Mouse (Mus musculus) forebrain, embryonic 15.5 days (tissue): ENCODE measurements around the gene Extl1. TPM values are rescaled to one million over a fixed set of nuclear protein-coding genes. Genes with fewer than 3 reads are reported as not detected.
A peak's percentile ranks its signal among the peaks of the same experiment; 100 is the strongest.

Experiments
- ATAC-seq: fragments of 200-750 bp; cut with Nextera tagmentation; replicated peaks from 2 replicates; pipeline ENCODE4 v1.8.0; 2017; ENCODE audit warnings: mild to moderate bottlenecking, moderate TSS enrichment, moderate library complexity
- H3K27ac ChIP-seq: fragments of 300-500 bp; sonication (generic); replicated peaks from 2 replicates; pipeline ENCODE4 v1.5.1; 2015; ENCODE audit warnings: mild to moderate bottlenecking, inconsistent platforms
- H3K27me3 ChIP-seq: fragments of 300-500 bp; sonication (generic); 2 replicates; pipeline ENCODE4 v1.6.1; 2015; ENCODE audit warnings: inconsistent platforms
- H3K36me3 ChIP-seq: fragments of 300-500 bp; sonication (generic); 2 replicates; pipeline ENCODE4 v1.6.1; 2015; ENCODE audit warnings: mild to moderate bottlenecking, inconsistent platforms
- H3K4me1 ChIP-seq: fragments of 300-500 bp; sonication (generic); 2 replicates; pipeline ENCODE4 v1.6.1; 2015; ENCODE audit warnings: inconsistent platforms
- H3K4me2 ChIP-seq: fragments of 300-500 bp; sonication (generic); replicated peaks from 2 replicates; pipeline ENCODE4 v1.6.1; 2015; ENCODE audit warnings: mild to moderate bottlenecking, inconsistent platforms
- H3K4me3 ChIP-seq: fragments of 300-500 bp; sonication (generic); 2 replicates; pipeline ENCODE4 v1.5.1; 2015; ENCODE audit warnings: mild to moderate bottlenecking, inconsistent platforms
- H3K9ac ChIP-seq: fragments of 300-500 bp; sonication (generic); replicated peaks from 2 replicates; pipeline ENCODE4 v1.6.1; 2015; ENCODE audit warnings: mild to moderate bottlenecking, inconsistent platforms
- H3K9me3 ChIP-seq: fragments of 300-500 bp; sonication (generic); 2 replicates; pipeline ENCODE4 v1.6.1; 2016; ENCODE audit warnings: inconsistent platforms
- WGBS: fragments of 180-500 bp; shearing (Covaris S2); methylation state at CpG from one replicate; pipeline ENCODE4 v1.1.7; 2015; ENCODE audit warnings: mixed read lengths; 5-methylcytosine and 5-hydroxymethylcytosine counted together
- polyA plus RNA-seq: library from polyadenylated mRNA; unstranded; fragments of >200 nt; fragmentation: Nextera tagmentation; extraction: Ambion mirVana; gene quantifications from 2 replicates; pipeline ENCODE4 v1.2.1, GENCODE M21; 2015

Extl1 gene
- polyA plus RNA-seq, 1 experiment from 2014 or later, result 0.22 TPM

DNA sequence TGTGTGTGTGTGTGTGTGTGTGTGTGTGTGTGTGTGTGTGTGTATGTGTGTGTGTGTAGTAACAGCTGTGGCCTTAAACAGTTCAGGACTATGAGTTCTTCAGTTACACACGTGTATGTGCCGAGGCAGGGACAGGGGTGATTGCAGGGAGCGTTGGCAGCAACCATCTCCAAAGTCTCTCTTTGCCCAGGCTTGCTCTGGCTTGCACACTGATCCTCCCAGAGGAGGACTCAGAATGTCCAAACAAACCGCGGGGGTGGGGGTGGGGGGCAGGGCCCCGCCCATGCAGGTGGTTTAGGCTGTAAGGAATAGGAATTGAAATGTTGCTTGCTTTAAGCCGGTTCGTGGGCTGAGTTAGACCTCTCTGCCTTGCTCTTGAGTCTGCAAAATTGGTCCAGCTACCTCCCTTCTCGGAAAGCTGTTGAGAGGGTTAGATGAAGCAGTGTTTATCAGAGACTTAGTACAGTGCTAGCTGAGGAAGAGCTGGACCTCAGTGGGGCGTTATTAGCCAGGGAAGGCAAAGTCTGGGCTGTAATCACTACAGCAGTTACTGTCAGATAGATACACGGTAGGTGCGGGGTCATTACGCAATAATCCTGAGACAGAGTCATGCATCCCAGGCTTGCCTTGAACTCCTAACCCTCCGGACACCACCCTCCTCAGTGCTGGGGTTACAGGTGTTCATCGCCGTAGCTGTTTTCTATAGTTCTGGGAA, 18.4 kb upstream of the Extl1 start:
- Histone ChIP-seq H3K9me3 (no peaks in the 10 kb centered on the region), H3K9ac (no peak overlapping the region), H3K36me3 (no peaks in the 10 kb centered on the region), H3K27me3 (no peaks in the 10 kb centered on the region), H3K4me3 (no peak overlapping the region), H3K4me1 (peaks cover 42% of the 10 kb centered on the region), H3K4me2 (peak overlapping the region; percentile 75; the same call in 1 of the 2 replicates), H3K27ac (peak overlapping the region; percentile 89)
- 0 out of 2 replicates have a peak, but pooled peaks have one; percentile 30 for ATAC-seq
- 70% methylated on average over 16 of the region's 16 CpGs for WGBS

DNA sequence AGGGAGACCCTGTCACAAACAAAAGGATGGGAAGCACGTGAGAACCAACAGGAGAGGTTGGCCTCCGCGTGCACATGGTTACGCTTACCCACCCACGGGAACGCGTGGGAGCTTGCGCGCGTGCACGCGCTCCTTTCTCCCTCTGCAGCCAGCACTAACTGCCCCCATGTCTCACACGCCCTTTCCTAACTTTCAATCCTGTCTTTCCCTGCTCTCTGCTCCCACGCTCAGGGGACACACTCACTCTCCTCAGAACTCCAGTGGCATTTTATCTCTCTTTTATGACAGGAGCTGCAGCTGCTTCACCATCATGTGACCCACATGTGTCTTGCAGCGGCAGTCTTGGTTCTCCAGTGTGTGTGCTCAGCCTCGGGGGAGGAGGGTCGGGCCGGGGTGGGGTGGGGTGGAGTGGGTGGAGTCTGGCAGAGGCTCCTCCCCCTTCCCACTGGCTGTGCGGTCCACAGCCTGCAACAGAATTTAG, 17.6 kb upstream of the Extl1 start:
- H3K27ac ChIP-seq, result peak overlapping the region; percentile 89
- peak overlapping the region; percentile 53 for H3K9ac ChIP-seq
- 6% methylated on average over 19 of the region's 19 CpGs for WGBS
- H3K9me3 ChIP-seq, result no peaks in the 10 kb centered on the region
- H3K4me1 ChIP-seq, result peaks cover 46% of the 10 kb centered on the region
- peak overlapping the region; percentile 75 for H3K4me2 ChIP-seq
- H3K36me3 ChIP-seq, result no peaks in the 10 kb centered on the region
- ATAC-seq, result peak; percentile 68
- no peaks in the 10 kb centered on the region for H3K27me3 ChIP-seq
- peak overlapping the region; percentile 44 for H3K4me3 ChIP-seq

DNA sequence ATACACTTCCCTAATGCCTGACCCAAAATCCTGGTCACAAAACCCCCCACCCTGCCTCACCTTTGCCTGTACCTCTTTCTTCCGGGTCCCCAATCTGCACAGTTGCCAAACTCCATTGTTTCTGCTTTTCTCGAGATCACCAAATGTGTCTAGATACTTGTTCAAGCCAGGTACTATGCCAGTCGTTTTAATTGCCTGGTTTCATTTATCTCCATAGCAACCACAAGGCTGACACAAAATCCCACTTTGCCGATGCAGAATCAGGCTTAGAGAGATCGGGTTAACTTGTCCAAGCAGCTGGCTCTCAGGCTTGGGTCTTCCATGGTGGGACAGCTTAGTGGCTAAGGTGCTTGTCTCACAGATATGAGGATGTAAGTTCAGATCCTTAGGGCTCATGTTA, 16.6 kb upstream of the Extl1 start:
- 7% methylated on average over 5 of the region's 5 CpGs for WGBS
- H3K4me3 ChIP-seq, result peak overlapping the region; percentile 44
- peak overlapping the region; percentile 89 for H3K27ac ChIP-seq
- peak overlapping the region; percentile 75 for H3K4me2 ChIP-seq
- peaks cover 50% of the 10 kb centered on the region for H3K4me1 ChIP-seq
- H3K36me3 ChIP-seq, result no peaks in the 10 kb centered on the region
- no peak for ATAC-seq
- H3K9me3 ChIP-seq, result no peaks in the 10 kb centered on the region
- H3K9ac ChIP-seq, result peak overlapping the region; percentile 30; the same call in 1 of the 2 replicates
- no peaks in the 10 kb centered on the region for H3K27me3 ChIP-seq

DNA sequence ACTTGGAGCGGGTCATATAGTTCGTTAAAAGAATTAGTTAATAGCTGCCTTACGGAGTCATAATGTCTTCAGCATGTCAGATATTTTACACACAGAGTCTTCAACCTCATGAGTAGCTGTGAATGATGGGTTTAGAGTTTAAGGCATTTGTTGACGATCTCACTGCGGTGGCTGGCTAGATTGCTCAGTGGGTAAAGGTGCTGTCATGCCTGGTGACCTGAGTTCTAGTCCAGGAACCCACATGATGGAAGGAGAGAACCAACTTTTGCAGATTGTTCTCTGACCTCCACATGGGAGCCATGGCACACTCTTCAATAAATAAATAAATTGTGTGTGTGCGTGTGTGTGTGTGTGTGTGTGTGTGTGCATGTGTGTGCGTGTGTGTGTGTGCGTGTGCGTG, 14.1 kb upstream of the Extl1 start:
- no peak overlapping the region for H3K9ac ChIP-seq
- no peaks in the 10 kb centered on the region for H3K36me3 ChIP-seq
- H3K4me1 ChIP-seq, result peaks cover 39% of the 10 kb centered on the region
- no peak overlapping the region for H3K4me2 ChIP-seq
- no peaks in the 10 kb centered on the region for H3K27me3 ChIP-seq
- no peak for ATAC-seq
- no peak overlapping the region for H3K4me3 ChIP-seq
- no peak overlapping the region; the same call in 1 of the 2 replicates for H3K27ac ChIP-seq
- H3K9me3 ChIP-seq, result no peaks in the 10 kb centered on the region
- WGBS, result 89% methylated on average over 9 of the region's 9 CpGs

DNA sequence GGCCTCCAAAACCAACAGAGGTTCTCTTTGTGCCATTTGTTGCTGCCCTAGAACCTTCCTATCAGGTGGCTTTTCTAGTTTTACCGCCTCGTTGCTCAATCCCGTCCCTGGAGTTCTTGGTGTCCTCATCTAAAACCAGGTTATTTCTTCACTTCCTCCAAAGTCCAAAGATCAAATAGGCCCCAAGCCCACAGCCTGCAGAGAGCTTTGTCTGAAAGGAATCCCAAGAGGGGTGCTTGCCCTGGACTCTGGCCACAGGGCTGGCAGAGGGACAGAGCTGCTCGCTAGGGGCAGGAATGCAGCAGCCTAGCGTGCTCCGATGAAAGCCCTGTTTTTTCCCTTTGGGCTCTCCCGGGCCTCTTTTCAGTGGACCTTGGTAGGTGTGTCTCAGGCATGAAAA, 13.5 kb upstream of the Extl1 start:
- H3K9me3 ChIP-seq, result no peaks in the 10 kb centered on the region
- H3K4me3 ChIP-seq, result peak overlapping the region; percentile 10; the same call in 1 of the 2 replicates
- ATAC-seq, result no peak
- no peaks in the 10 kb centered on the region for H3K36me3 ChIP-seq
- H3K4me2 ChIP-seq, result peak overlapping the region; percentile 77
- H3K9ac ChIP-seq, result peak overlapping the region; percentile 13; the same call in 1 of the 2 replicates
- WGBS, result 25% methylated on average over 7 of the region's 7 CpGs
- peaks cover 41% of the 10 kb centered on the region for H3K4me1 ChIP-seq
- peak overlapping the region; percentile 47 for H3K27ac ChIP-seq
- H3K27me3 ChIP-seq, result no peaks in the 10 kb centered on the region

DNA sequence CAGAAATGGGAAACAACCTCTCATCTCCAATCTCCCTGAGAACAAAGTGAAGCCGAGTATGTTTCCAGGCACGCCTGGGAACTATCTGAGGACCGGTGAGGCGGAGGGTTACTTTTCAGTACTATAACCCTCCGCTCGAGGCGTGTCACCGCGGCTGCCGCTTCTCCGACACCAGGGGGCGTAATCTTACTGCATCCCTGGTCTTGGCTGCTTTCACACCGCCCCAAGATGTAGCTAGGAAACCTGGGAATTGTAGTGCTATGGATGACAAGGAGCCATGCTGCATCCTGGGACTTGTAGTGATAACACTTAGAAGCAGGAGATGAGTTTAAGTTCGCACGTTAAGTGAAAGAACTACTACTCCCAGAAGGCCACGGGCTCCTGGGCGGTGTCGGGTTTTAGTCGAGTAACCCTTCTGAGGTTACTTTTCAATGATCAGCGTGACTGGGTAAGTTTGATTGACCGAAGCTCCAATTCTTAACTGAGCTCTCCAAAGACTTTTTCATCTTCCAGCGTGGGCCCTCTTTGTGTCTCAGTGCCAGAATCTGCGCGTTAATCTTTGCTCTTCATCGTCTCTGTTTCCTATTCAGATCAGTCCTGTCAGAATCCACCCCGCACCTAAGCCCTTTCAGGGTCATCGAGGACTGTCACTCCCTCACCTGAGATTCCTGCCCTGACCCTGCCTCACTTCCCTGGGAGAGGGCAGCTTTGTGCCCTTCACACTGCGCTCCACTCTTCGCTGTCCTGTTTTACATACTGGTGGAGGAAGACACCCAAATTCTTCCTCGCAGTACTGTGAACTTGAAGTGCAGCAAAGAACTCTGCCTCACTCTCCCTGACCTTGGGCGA, 12.6 kb upstream of the Extl1 start, which contains the start of gene Pafah2:
Pafah2 (plus strand) TSS at position 344 of the 849 bp plus-strand sequence.
- no peaks in the 10 kb centered on the region for H3K9me3 ChIP-seq
- no peaks in the 10 kb centered on the region for H3K27me3 ChIP-seq
- peak within 1 kb of the TSS; percentile 45 for H3K4me3 ChIP-seq
- H3K4me1 ChIP-seq, result peaks cover 36% of the 10 kb centered on the region
- peak within 1 kb of the TSS; percentile 49 for H3K9ac ChIP-seq
- no peaks in the 10 kb centered on the region for H3K36me3 ChIP-seq
- peak; percentile 99 for ATAC-seq
- WGBS, result under 1% methylated on average over 31 of the region's 31 CpGs
- peak within 1 kb of the TSS; percentile 87 for H3K27ac ChIP-seq
- H3K4me2 ChIP-seq, result peak within 1 kb of the TSS; percentile 77

DNA sequence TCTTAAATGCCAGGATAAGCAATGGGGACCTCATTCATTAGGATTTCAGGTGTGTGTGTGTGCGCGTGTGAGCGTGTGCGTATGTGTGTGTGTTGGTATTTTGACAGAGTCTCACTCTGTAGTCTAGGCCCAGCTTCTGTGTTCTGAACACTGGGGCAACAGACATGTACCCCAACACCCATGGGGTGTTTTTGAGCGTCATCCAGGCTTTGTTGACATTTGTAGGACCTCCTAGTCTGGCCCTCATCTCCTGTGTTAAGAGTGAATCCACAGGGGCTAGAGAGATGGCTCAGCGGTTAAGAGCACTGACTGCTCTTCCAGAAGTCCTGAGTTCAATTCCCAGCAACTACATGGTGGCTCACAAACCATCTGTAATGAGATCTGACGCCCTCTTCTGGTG, 11.5 kb upstream of the Extl1 start:
- ATAC-seq, result no peak
- Histone ChIP-seq H3K9ac (no peak overlapping the region), H3K4me3 (no peak overlapping the region), H3K27me3 (no peaks in the 10 kb centered on the region), H3K9me3 (no peaks in the 10 kb centered on the region), H3K36me3 (no peaks in the 10 kb centered on the region), H3K4me2 (no peak overlapping the region), H3K27ac (peak overlapping the region; percentile 87; the same call in 1 of the 2 replicates), H3K4me1 (peaks cover 26% of the 10 kb centered on the region)
- WGBS, result 95% methylated on average over 7 of the region's 7 CpGs

DNA sequence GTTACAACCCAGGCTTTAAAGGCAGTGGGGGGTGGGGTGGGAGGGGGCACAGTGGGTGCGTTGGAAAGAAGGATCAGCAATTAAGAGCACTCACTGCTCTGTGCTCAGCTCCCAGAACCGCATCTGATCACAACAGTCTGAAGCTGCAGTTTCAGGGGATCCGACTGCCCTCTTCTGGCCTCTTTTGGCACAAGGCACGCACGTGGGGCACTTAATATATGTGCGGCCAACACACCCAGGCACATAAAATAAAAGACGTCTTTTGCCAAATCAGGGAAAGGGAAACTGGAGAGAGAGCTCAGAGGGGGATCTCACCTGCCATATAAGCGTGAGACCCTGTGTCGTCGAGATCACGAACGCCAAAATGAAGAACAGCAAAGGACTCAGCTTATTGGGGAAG, 9.4 kb upstream of the Extl1 start:
- peak overlapping the region; percentile 51 for H3K27ac ChIP-seq
- no peaks in the 10 kb centered on the region for H3K9me3 ChIP-seq
- H3K36me3 ChIP-seq, result no peaks in the 10 kb centered on the region
- H3K9ac ChIP-seq, result no peak overlapping the region
- H3K27me3 ChIP-seq, result no peaks in the 10 kb centered on the region
- H3K4me2 ChIP-seq, result no peak overlapping the region
- no peak for ATAC-seq
- WGBS, result 20% methylated on average over 12 of the region's 12 CpGs
- peaks cover 18% of the 10 kb centered on the region for H3K4me1 ChIP-seq
- H3K4me3 ChIP-seq, result no peak overlapping the region

DNA sequence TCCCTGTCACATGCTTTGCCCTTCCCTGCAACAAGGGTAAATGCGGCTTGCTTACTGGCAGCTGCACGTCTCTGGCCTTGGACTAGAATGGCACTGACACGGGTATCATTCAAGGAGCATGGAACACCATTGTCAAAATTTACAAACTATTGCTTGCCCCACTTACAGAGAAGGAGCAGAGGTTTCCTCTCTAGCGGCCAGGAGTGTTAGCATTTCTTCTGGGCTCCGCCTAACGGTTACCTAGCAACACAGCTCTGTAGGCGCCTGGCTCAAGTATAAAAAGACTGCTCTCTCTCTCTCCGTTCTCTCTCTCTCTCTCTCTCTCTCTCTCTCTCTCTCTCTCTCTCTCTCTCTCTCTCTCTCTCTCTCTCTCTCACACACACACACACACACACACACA, 8.9 kb upstream of the Extl1 start:
- peak overlapping the region; percentile 51 for H3K27ac ChIP-seq
- H3K9ac ChIP-seq, result no peak overlapping the region
- no peaks in the 10 kb centered on the region for H3K9me3 ChIP-seq
- no peaks in the 10 kb centered on the region for H3K36me3 ChIP-seq
- ATAC-seq, result no peak
- no peaks in the 10 kb centered on the region for H3K27me3 ChIP-seq
- H3K4me2 ChIP-seq, result no peak overlapping the region
- H3K4me1 ChIP-seq, result peaks cover 16% of the 10 kb centered on the region
- WGBS, result 10% methylated on average over 8 of the region's 8 CpGs
- no peak overlapping the region for H3K4me3 ChIP-seq

DNA sequence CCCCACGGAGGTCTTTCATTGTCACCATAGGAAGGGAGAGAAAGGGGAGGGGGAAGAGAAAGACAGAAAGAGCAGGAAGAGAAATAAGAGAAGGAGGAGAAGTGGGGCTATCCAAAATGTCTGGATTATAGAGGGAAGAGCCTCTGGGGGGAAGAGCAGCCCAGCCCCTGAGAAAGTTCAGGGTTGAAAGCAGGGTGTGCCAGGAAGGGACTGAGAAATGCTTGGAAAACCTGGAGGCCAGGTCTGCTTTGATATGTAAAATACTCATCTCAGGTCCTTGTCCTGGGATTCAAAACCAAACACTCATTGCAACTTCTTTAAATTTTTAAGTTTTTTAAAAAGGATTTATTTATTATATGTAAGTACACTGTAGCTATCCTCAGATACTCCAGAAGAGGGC, 8.0 kb upstream of the Extl1 start:
- H3K9me3 ChIP-seq, result no peaks in the 10 kb centered on the region
- H3K4me3 ChIP-seq, result no peak overlapping the region
- H3K36me3 ChIP-seq, result no peaks in the 10 kb centered on the region
- no peak overlapping the region for H3K27ac ChIP-seq
- 86% methylated on average over 1 of the region's 1 CpGs for WGBS
- H3K4me2 ChIP-seq, result no peak overlapping the region
- ATAC-seq, result no peak
- peaks cover 8% of the 10 kb centered on the region for H3K4me1 ChIP-seq
- no peaks in the 10 kb centered on the region for H3K27me3 ChIP-seq
- H3K9ac ChIP-seq, result no peak overlapping the region

DNA sequence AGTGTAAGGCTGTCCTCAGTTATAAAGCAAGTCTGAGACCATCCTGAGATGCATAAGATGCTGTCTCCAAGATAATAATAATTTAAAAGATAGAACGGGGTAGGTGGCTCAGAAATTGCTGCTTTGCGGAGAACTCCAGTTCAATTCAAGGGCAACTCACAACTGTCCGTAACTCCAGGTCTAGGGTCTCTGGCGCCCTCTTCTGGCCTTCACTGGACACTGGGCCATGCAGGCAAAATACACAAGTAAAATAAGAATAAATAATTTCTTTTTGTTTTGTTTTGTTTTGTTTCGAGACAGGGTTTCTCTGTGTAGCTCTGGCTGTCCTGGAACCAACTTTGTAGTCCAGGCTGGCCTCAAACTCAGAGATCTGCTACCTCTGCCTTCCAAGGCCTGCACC, 4.7 kb upstream of the Extl1 start:
- Histone ChIP-seq H3K4me2 (no peak overlapping the region), H3K27ac (no peak overlapping the region), H3K36me3 (no peaks in the 10 kb centered on the region), H3K4me3 (no peak overlapping the region), H3K9me3 (no peaks in the 10 kb centered on the region), H3K9ac (no peak overlapping the region), H3K27me3 (no peaks in the 10 kb centered on the region), H3K4me1 (0 out of 2 replicates have a peak, but pooled peaks cover 2% of the 10 kb centered on the region)
- no peak for ATAC-seq
- WGBS, result 15% methylated on average over 5 of the region's 5 CpGs

DNA sequence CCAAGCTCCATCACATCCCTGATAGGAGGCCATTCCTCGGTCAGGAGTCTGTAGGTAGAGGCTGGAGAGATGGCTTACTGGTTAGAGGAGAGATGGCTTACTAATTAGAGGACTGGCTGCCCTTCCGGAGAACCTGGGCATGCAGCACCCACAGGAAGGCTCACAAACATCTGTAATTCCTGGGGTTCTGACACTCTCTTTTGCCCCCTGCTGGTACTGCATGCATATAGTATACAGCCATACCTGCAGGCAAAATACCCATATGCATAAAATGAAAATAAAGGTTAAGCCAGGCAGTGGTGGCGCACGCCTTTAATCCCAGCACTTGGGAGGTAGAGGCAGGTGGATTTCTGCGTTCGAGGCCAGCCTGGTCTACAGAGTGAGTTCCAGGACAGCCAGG, 3.6 kb upstream of the Extl1 start:
- Histone ChIP-seq H3K9ac (no peak overlapping the region), H3K36me3 (no peaks in the 10 kb centered on the region), H3K4me1 (no peaks in the 10 kb centered on the region), H3K9me3 (no peaks in the 10 kb centered on the region), H3K27ac (no peak overlapping the region), H3K27me3 (no peaks in the 10 kb centered on the region), H3K4me3 (no peak overlapping the region), H3K4me2 (no peak overlapping the region)
- no peak for ATAC-seq
- 79% methylated on average over 6 of the region's 6 CpGs for WGBS
